Mouse (Mus musculus): ENCODE measurements around the gene Cit. TPM values are rescaled to one million over a fixed set of nuclear protein-coding genes. Genes with fewer than 3 reads are reported as not detected.

The Cit gene
- polyA plus RNA-seq, 1 experiment from 2014 or later, result 30.7 TPM

- Histone ChIP-seq H3K9ac (ENCODE audit: low read length) (no peak overlapping the region), H3K36me3 (ENCODE audit: control insufficient read depth, insufficient read depth, low read length) (no peaks in the 10 kb centered on the region), H3K4me1 (ENCODE audit: control insufficient read depth, insufficient read depth, low read length) (no peaks in the 10 kb centered on the region), H3K27me3 (ENCODE audit: control insufficient read depth, insufficient read depth, low read length) (no peaks in the 10 kb centered on the region), H3K4me3 (ENCODE audit: low read depth, low read length) (no peak overlapping the region), H3K4me2 (ENCODE audit: low read depth, severe bottlenecking) (no peak overlapping the region), H3K9me3 (ENCODE audit: control insufficient read depth, low read length) (no peaks in the 10 kb centered on the region), H3K27ac (replicated peaks; ENCODE audit: low read depth, low read length) (no peak overlapping the region)
- ATAC-seq (ENCODE audit: insufficient number of reproducible peaks, low FRiP score, low TSS enrichment, low read depth) (no peak), DNase-seq (ENCODE audit: low spot score) (no peak)
- WGBS, result 99% methylated on average over 3 of the region's 3 CpGs
These were observed 203.2 kb downstream of the Cit start for GRCm38 (mm10) chr5:116048321-116048720.

- Histone ChIP-seq H3K9me3 (ENCODE audit: control insufficient read depth, low read length) (no peaks in the 10 kb centered on the region), H3K9ac (ENCODE audit: low read length) (no peak overlapping the region), H3K4me3 (ENCODE audit: low read depth, low read length) (no peak overlapping the region), H3K36me3 (ENCODE audit: control insufficient read depth, insufficient read depth, low read length) (no peaks in the 10 kb centered on the region), H3K27me3 (ENCODE audit: control insufficient read depth, insufficient read depth, low read length) (no peaks in the 10 kb centered on the region), H3K4me1 (ENCODE audit: control insufficient read depth, insufficient read depth, low read length) (no peaks in the 10 kb centered on the region), H3K4me2 (ENCODE audit: low read depth, severe bottlenecking) (no peak overlapping the region), H3K27ac (replicated peaks; ENCODE audit: low read depth, low read length) (no peak overlapping the region)
- 82% methylated on average over 4 of the region's 4 CpGs for WGBS
- no peak for DNase-seq (ENCODE audit: low spot score)
- ATAC-seq (ENCODE audit: insufficient number of reproducible peaks, low FRiP score, low TSS enrichment, low read depth), result no peak
These were observed 204.7 kb downstream of the Cit start for GRCm38 (mm10) chr5:116049821-116050220.

- Histone ChIP-seq H3K27me3 (ENCODE audit: control insufficient read depth, insufficient read depth, low read length) (no peaks in the 10 kb centered on the region), H3K27ac (replicated peaks; ENCODE audit: low read depth, low read length) (no peak overlapping the region), H3K9ac (ENCODE audit: low read length) (no peak overlapping the region), H3K9me3 (ENCODE audit: control insufficient read depth, low read length) (no peaks in the 10 kb centered on the region), H3K36me3 (ENCODE audit: control insufficient read depth, insufficient read depth, low read length) (no peaks in the 10 kb centered on the region), H3K4me3 (ENCODE audit: low read depth, low read length) (no peak overlapping the region), H3K4me1 (ENCODE audit: control insufficient read depth, insufficient read depth, low read length) (no peaks in the 10 kb centered on the region), H3K4me2 (ENCODE audit: low read depth, severe bottlenecking) (no peak overlapping the region)
- no peak for DNase-seq (ENCODE audit: low spot score)
- 90% methylated on average over 5 of the region's 5 CpGs for WGBS
- no peak for ATAC-seq (ENCODE audit: insufficient number of reproducible peaks, low FRiP score, low TSS enrichment, low read depth)
These were observed 207.1 kb downstream of the Cit start for GRCm38 (mm10) chr5:116052171-116052570.

GRCm38 (mm10) chr5:116052826-116053225, 207.7 kb downstream of the Cit start:
- Histone ChIP-seq H3K27me3 (ENCODE audit: control insufficient read depth, insufficient read depth, low read length) (no peaks in the 10 kb centered on the region), H3K4me3 (ENCODE audit: low read depth, low read length) (no peak overlapping the region), H3K4me2 (ENCODE audit: low read depth, severe bottlenecking) (no peak overlapping the region), H3K4me1 (ENCODE audit: control insufficient read depth, insufficient read depth, low read length) (no peaks in the 10 kb centered on the region), H3K9me3 (ENCODE audit: control insufficient read depth, low read length) (no peaks in the 10 kb centered on the region), H3K36me3 (ENCODE audit: control insufficient read depth, insufficient read depth, low read length) (no peaks in the 10 kb centered on the region), H3K27ac (replicated peaks; ENCODE audit: low read depth, low read length) (no peak overlapping the region), H3K9ac (ENCODE audit: low read length) (no peak overlapping the region)
- no peak for DNase-seq (ENCODE audit: low spot score)
- ATAC-seq (ENCODE audit: insufficient number of reproducible peaks, low FRiP score, low TSS enrichment, low read depth), result no peak
- WGBS, result 62% methylated on average over 6 of the region's 6 CpGs

Other genes with a start within 250 kb of the Cit start
- gene Rab35, start 213.4 kb upstream of the Cit start, polyA plus RNA-seq (2014; fragmentation: Nextera tagmentation; extraction: Ambion mirVana), result 17.0 and 17.9 TPM in 2 replicates
- gene Bicdl1, start 113.7 kb upstream of the Cit start, polyA plus RNA-seq (2014; fragmentation: Nextera tagmentation; extraction: Ambion mirVana), result 6.9 TPM in 2 replicates
- gene Prkab1, start 179.2 kb downstream of the Cit start, polyA plus RNA-seq (2014; fragmentation: Nextera tagmentation; extraction: Ambion mirVana), result 67.1 and 70.5 TPM in 2 replicates
- gene Tmem233, start 238.0 kb downstream of the Cit start, polyA plus RNA-seq (2014; fragmentation: Nextera tagmentation; extraction: Ambion mirVana), result not detected in 2 replicates

Data from limb, embryonic 11.5 days (tissue).